Mouse (Mus musculus) kidney, postnatal 0 days (tissue): ENCODE measurements around the gene Ahsa2. TPM values are rescaled to one million over a fixed set of nuclear protein-coding genes. Genes with fewer than 3 reads are reported as not detected.
"Not testable (repeated sequence)": the region's sequence is repeated elsewhere in the genome, so short reads cannot be mapped to it uniquely, and the experiment has no call there.

Experiments
- ATAC-seq: fragments of 200-750 bp; cut with Nextera tagmentation; replicated peaks from 2 replicates; pipeline ENCODE4 v1.8.0; 2017; ENCODE audit warnings: low read depth, moderate number of reproducible peaks, moderate TSS enrichment, moderate library complexity; ENCODE audit not compliant: low FRiP score
- DNase-seq: peaks from one replicate; pipeline ENCODE4 v3.0.0-alpha.2; 2016; ENCODE audit warnings: low spot score
- H3K27ac ChIP-seq: fragments of 300-500 bp; sonication (generic); 2 replicates; pipeline ENCODE4 v1.5.1; 2014; ENCODE audit warnings: mild to moderate bottlenecking
- H3K27me3 ChIP-seq: fragments of 300-500 bp; sonication (generic); 2 replicates; pipeline ENCODE4 v1.6.1; 2014; ENCODE audit warnings: low read length, mixed read lengths; ENCODE audit not compliant: insufficient read depth
- H3K36me3 ChIP-seq: fragments of 300-500 bp; sonication (generic); 2 replicates; pipeline ENCODE4 v1.6.1; 2014; ENCODE audit warnings: low read length, mixed read lengths; ENCODE audit not compliant: insufficient read depth
- H3K4me1 ChIP-seq: fragments of 300-500 bp; sonication (generic); replicated peaks from 2 replicates; pipeline ENCODE4 v1.6.1; 2014; ENCODE audit warnings: antibody characterized with exemption, low read length, mixed read lengths; ENCODE audit not compliant: insufficient read depth
- H3K4me2 ChIP-seq: fragments of 300-500 bp; sonication (generic); 2 replicates; pipeline ENCODE4 v1.6.1; 2014; ENCODE audit warnings: mild to moderate bottlenecking, low read length, moderate library complexity, mixed read lengths
- H3K4me3 ChIP-seq: fragments of 300-500 bp; sonication (generic); replicated peaks from 2 replicates; pipeline ENCODE4 v1.5.1; 2014; ENCODE audit warnings: low read depth, low read length
- H3K9ac ChIP-seq: fragments of 300-500 bp; sonication (generic); 2 replicates; pipeline ENCODE4 v1.6.1; 2014; ENCODE audit warnings: low read depth, low read length
- H3K9me3 ChIP-seq: fragments of 300-500 bp; sonication (generic); replicated peaks from 2 replicates; pipeline ENCODE4 v1.6.1; 2016; ENCODE audit warnings: low read length, inconsistent platforms, mixed read lengths
- CTCF ChIP-seq: IDR thresholded peaks from 2 replicates; pipeline ENCODE4 v1.5.1; 2016; ENCODE audit warnings: antibody characterized with exemption, low read depth, mild to moderate bottlenecking, moderate library complexity
- WGBS: fragments of 180-500 bp; shearing (Covaris S2); extraction: QIAGEN DNeasy Blood & Tissue Kit; methylation state at CpG from one replicate; pipeline ENCODE4 v1.1.7; 2014; 5-methylcytosine and 5-hydroxymethylcytosine counted together
- microRNA-seq: library from miRNA; unstranded; fragments of <30 nt; microRNA quantifications from one replicate; pipeline ENCODE4, GENCODE M21; 2016
- polyA plus RNA-seq: library from polyadenylated mRNA; unstranded; fragments of >200 nt; fragmentation: Nextera tagmentation; extraction: Ambion mirVana; gene quantifications from 2 replicates; pipeline ENCODE4 v1.2.1, GENCODE M21; 2015

The Ahsa2 gene
- polyA plus RNA-seq, 1 experiment from 2014 or later = 37.0 TPM

- WGBS = 63% methylated on average over 5 of the region's 5 CpGs
- Histone ChIP-seq H3K36me3 (no peaks in the 10 kb centered on the region), H3K9ac (peak overlapping the region; percentile 36; the same call in 1 of the 2 replicates), H3K27me3 (no peaks in the 10 kb centered on the region), H3K27ac (0 out of 2 replicates have a peak overlapping the region, but pooled peaks have one; percentile 10), H3K9me3 (no peaks in the 10 kb centered on the region), H3K4me3 (peak overlapping the region; percentile 81), H3K4me2 (peak overlapping the region; percentile 60), H3K4me1 (peaks cover 14% of the 10 kb centered on the region)
- TF ChIP-seq CTCF = no peak
- no peak for ATAC-seq
- no peak for DNase-seq
These were observed 779 bp upstream of the Ahsa2 start for GRCm38 (mm10) chr11:23498609-23499008.

- Histone ChIP-seq H3K4me1 (peaks cover 14% of the 10 kb centered on the region), H3K36me3 (peaks cover 12% of the 10 kb centered on the region; the same call in 1 of the 2 replicates), H3K27me3 (no peaks in the 10 kb centered on the region), H3K9me3 (no peaks in the 10 kb centered on the region), H3K4me2 (peak overlapping the region; percentile 73), H3K9ac (peak overlapping the region; percentile 88), H3K27ac (peak overlapping the region; percentile 94), H3K4me3 (peak overlapping the region; percentile 81)
- DNase-seq (peak; percentile 86), ATAC-seq (peak; percentile 80)
- no peak for TF ChIP-seq CTCF
- WGBS = under 1% methylated on average over 22 of the region's 22 CpGs
These were observed 504 bp downstream of the Ahsa2 start for GRCm38 (mm10) chr11:23497335-23497717.

GRCm38 (mm10) chr11:23496661-23497060 is 1.2 kb downstream of the Ahsa2 start:
- 29% methylated on average over 6 of the region's 6 CpGs for WGBS
- Histone ChIP-seq H3K4me3 (peak overlapping the region; percentile 81), H3K4me1 (peaks cover 14% of the 10 kb centered on the region), H3K36me3 (peaks cover 17% of the 10 kb centered on the region), H3K27me3 (no peaks in the 10 kb centered on the region), H3K9me3 (no peaks in the 10 kb centered on the region), H3K27ac (no peak overlapping the region), H3K4me2 (peak overlapping the region; percentile 73), H3K9ac (peak overlapping the region; percentile 88)
- no peak for TF ChIP-seq CTCF
- no peak for DNase-seq
- ATAC-seq = no peak

GRCm38 (mm10) chr11:23495231-23495630 is 2.6 kb downstream of the Ahsa2 start:
- ATAC-seq = no peak
- TF ChIP-seq CTCF = no peak
- Histone ChIP-seq H3K9me3 (no peaks in the 10 kb centered on the region), H3K4me1 (peaks cover 14% of the 10 kb centered on the region), H3K4me2 (no peak overlapping the region), H3K36me3 (peaks cover 32% of the 10 kb centered on the region), H3K27me3 (no peaks in the 10 kb centered on the region), H3K27ac (no peak overlapping the region), H3K9ac (no peak overlapping the region), H3K4me3 (no peak overlapping the region)
- WGBS = 72% methylated on average over 6 of the region's 6 CpGs
- no peak for DNase-seq

GRCm38 (mm10) chr11:23492048-23492790 is 5.6 kb downstream of the Ahsa2 start:
- Histone ChIP-seq H3K4me1 (peaks cover 14% of the 10 kb centered on the region), H3K4me2 (no peak overlapping the region), H3K9me3 (no peaks in the 10 kb centered on the region), H3K36me3 (peaks cover 58% of the 10 kb centered on the region), H3K27me3 (no peaks in the 10 kb centered on the region), H3K9ac (no peak overlapping the region), H3K4me3 (no peak overlapping the region), H3K27ac (no peak overlapping the region)
- no peak for ATAC-seq
- 89% methylated on average over 4 of the region's 4 CpGs for WGBS
- DNase-seq = no peak
- TF ChIP-seq CTCF = no peak

- 95% methylated on average over 1 of the region's 1 CpGs for WGBS
- Histone ChIP-seq H3K27ac (no peak overlapping the region), H3K9ac (no peak overlapping the region), H3K9me3 (no peaks in the 10 kb centered on the region), H3K4me2 (no peak overlapping the region), H3K36me3 (peaks cover 67% of the 10 kb centered on the region), H3K4me1 (no peaks in the 10 kb centered on the region), H3K4me3 (no peak overlapping the region), H3K27me3 (no peaks in the 10 kb centered on the region)
- DNase-seq (no peak), ATAC-seq (no peak)
- no peak for TF ChIP-seq CTCF
These were observed 7.9 kb downstream of the Ahsa2 start for GRCm38 (mm10) chr11:23489955-23490354.

GRCm38 (mm10) chr11:23465862-23466261 is 32.0 kb downstream of the Ahsa2 start:
- not testable (repeated sequence) for DNase-seq, H3K4me2 ChIP-seq, ATAC-seq, H3K4me1 ChIP-seq, H3K9ac ChIP-seq, H3K9me3 ChIP-seq, H3K27me3 ChIP-seq, H3K4me3 ChIP-seq, H3K27ac ChIP-seq
- H3K36me3 ChIP-seq = peaks cover 21% of the 10 kb centered on the region
- WGBS = 97% methylated on average over 2 of the region's 2 CpGs

Small RNA genes lying within 50 kb of the gene (microRNA-seq; reads per million reads assigned to microRNA genes)
- not detected for gene Gm47279

Other genes with a start within 250 kb of the Ahsa2 start
- 45.7 and 49.3 TPM in 2 replicates for gene Xpo1, start 242.0 kb downstream of the Ahsa2 start, polyA plus RNA-seq
- 22.5 and 24.5 TPM in 2 replicates for gene Usp34, start 191.1 kb downstream of the Ahsa2 start, polyA plus RNA-seq
- not detected in 2 replicates for gene 1700093K21Rik, start 23.1 kb upstream of the Ahsa2 start, polyA plus RNA-seq
- gene 0610010F05Rik, start 135.6 kb upstream of the Ahsa2 start, polyA plus RNA-seq = 22.5 and 23.7 TPM in 2 replicates
- gene Pus10, start 167.6 kb upstream of the Ahsa2 start, polyA plus RNA-seq = 19.3 and 20.2 TPM in 2 replicates
- 32.4 and 32.9 TPM in 2 replicates for gene Pex13, start 167.9 kb upstream of the Ahsa2 start, polyA plus RNA-seq